Mouse (Mus musculus) forebrain, embryonic 11.5 days (tissue): ENCODE results near the gene Cmip. TPM values are rescaled to one million over a fixed set of nuclear protein-coding genes. Genes with fewer than 3 reads are reported as not detected.
"Not testable (repeated sequence)": the region's sequence is repeated elsewhere in the genome, so short reads cannot be mapped to it uniquely, and the experiment has no call there.

ENCODE experiments used
- ATAC-seq: fragments of 200-750 bp; cut with Nextera tagmentation; replicated peaks from 2 replicates; pipeline ENCODE4 v1.8.0; 2017; ENCODE audit warnings: moderate TSS enrichment; ENCODE audit not compliant: low FRiP score
- DNase-seq: peaks from one replicate; pipeline ENCODE4 v3.0.0-alpha.2; 2017; ENCODE audit warnings: low spot score
- H3K27ac ChIP-seq: fragments of 300-500 bp; sonication (generic); 2 replicates; pipeline ENCODE4 v1.5.1; 2014; ENCODE audit warnings: low read depth, low read length
- H3K27me3 ChIP-seq: fragments of 300-500 bp; sonication (generic); 2 replicates; pipeline ENCODE4 v1.6.1; 2014; ENCODE audit warnings: mild to moderate bottlenecking, low read length, mixed read lengths; ENCODE audit not compliant: control insufficient read depth, insufficient read depth
- H3K36me3 ChIP-seq: fragments of 300-500 bp; sonication (generic); 2 replicates; pipeline ENCODE4 v1.6.1; 2014; ENCODE audit warnings: mild to moderate bottlenecking, low read length, moderate library complexity, mixed read lengths; ENCODE audit not compliant: control insufficient read depth, insufficient read depth
- H3K4me1 ChIP-seq: fragments of 300-500 bp; sonication (generic); replicated peaks from 2 replicates; pipeline ENCODE4 v1.6.1; 2014; ENCODE audit warnings: low read length, mixed read lengths; ENCODE audit not compliant: control insufficient read depth, insufficient read depth
- H3K4me2 ChIP-seq: fragments of 300-500 bp; sonication (generic); 2 replicates; pipeline ENCODE4 v1.6.1; 2014; ENCODE audit warnings: low read depth, mild to moderate bottlenecking, low read length, moderate library complexity, mixed read lengths; ENCODE audit not compliant: severe bottlenecking
- H3K4me3 ChIP-seq: fragments of 300-500 bp; sonication (generic); 2 replicates; pipeline ENCODE4 v1.5.1; 2014; ENCODE audit warnings: low read depth, low read length
- H3K9ac ChIP-seq: fragments of 300-500 bp; sonication (generic); 2 replicates; pipeline ENCODE4 v1.6.1; 2014; ENCODE audit warnings: low read length
- H3K9me3 ChIP-seq: fragments of 300-500 bp; sonication (generic); 2 replicates; pipeline ENCODE4 v1.6.1; 2016; ENCODE audit warnings: low read length, mixed read lengths; ENCODE audit not compliant: control insufficient read depth
- WGBS: fragments of 180-500 bp; shearing (Covaris S2); extraction: QIAGEN DNeasy Blood & Tissue Kit; methylation state at CpG from one replicate; pipeline ENCODE4 v1.1.7; 2014; 5-methylcytosine and 5-hydroxymethylcytosine counted together
- polyA plus RNA-seq: library from polyadenylated mRNA; unstranded; fragments of >200 nt; fragmentation: Nextera tagmentation; extraction: Ambion mirVana; gene quantifications from 2 replicates; pipeline ENCODE4 v1.2.1, GENCODE M21; 2014

The Cmip gene
- polyA plus RNA-seq, 1 experiment from 2014 or later: 30.5 TPM

GRCm38 (mm10) chr8:117412232-117412631 lies 155.4 kb downstream of the Cmip start:
- H3K9me3 ChIP-seq: no peaks in the 10 kb centered on the region
- 90% methylated on average over 10 of the region's 10 CpGs for WGBS
- H3K4me3 ChIP-seq: no peak overlapping the region
- DNase-seq (no peak), ATAC-seq (no peak)
- H3K27ac ChIP-seq: no peak overlapping the region
- H3K4me1 ChIP-seq: no peaks in the 10 kb centered on the region
- H3K9ac ChIP-seq: no peak overlapping the region
- no peaks in the 10 kb centered on the region; the same call in 1 of the 2 replicates for H3K36me3 ChIP-seq
- H3K27me3 ChIP-seq: no peaks in the 10 kb centered on the region
- no peak overlapping the region for H3K4me2 ChIP-seq

- DNase-seq (no peak), ATAC-seq (no peak)
- no peaks in the 10 kb centered on the region for H3K27me3 ChIP-seq
- no peak overlapping the region for H3K4me3 ChIP-seq
- H3K4me2 ChIP-seq: no peak overlapping the region
- H3K36me3 ChIP-seq: no peaks in the 10 kb centered on the region; the same call in 1 of the 2 replicates
- H3K9ac ChIP-seq: no peak overlapping the region
- H3K4me1 ChIP-seq: no peaks in the 10 kb centered on the region
- WGBS: 93% methylated on average over 9 of the region's 9 CpGs
- H3K9me3 ChIP-seq: no peaks in the 10 kb centered on the region
- H3K27ac ChIP-seq: no peak overlapping the region
These were observed 161.0 kb downstream of the Cmip start for GRCm38 (mm10) chr8:117417830-117418229.

- WGBS: 79% methylated on average over 17 of the region's 17 CpGs
- no peak overlapping the region for H3K9ac ChIP-seq
- H3K9me3 ChIP-seq: no peaks in the 10 kb centered on the region
- no peaks in the 10 kb centered on the region; the same call in 1 of the 2 replicates for H3K36me3 ChIP-seq
- H3K4me3 ChIP-seq: no peak overlapping the region
- H3K27ac ChIP-seq: no peak overlapping the region
- no peak overlapping the region for H3K4me2 ChIP-seq
- H3K4me1 ChIP-seq: no peaks in the 10 kb centered on the region
- no peak for DNase-seq
- no peak for ATAC-seq
- H3K27me3 ChIP-seq: no peaks in the 10 kb centered on the region
These were observed 164.1 kb downstream of the Cmip start for GRCm38 (mm10) chr8:117420841-117421534.

GRCm38 (mm10) chr8:117421838-117422237 lies 165.0 kb downstream of the Cmip start:
- Histone ChIP-seq H3K27me3 (no peaks in the 10 kb centered on the region), H3K9ac (no peak overlapping the region), H3K4me1 (no peaks in the 10 kb centered on the region), H3K4me2 (no peak overlapping the region), H3K9me3 (no peaks in the 10 kb centered on the region), H3K4me3 (no peak overlapping the region), H3K27ac (no peak overlapping the region), H3K36me3 (no peaks in the 10 kb centered on the region; the same call in 1 of the 2 replicates)
- WGBS: 89% methylated on average over 5 of the region's 5 CpGs
- ATAC-seq: no peak
- no peak for DNase-seq

- WGBS: 87% methylated on average over 6 of the region's 6 CpGs
These were observed 165.5 kb downstream of the Cmip start for GRCm38 (mm10) chr8:117422343-117422742.

GRCm38 (mm10) chr8:117423029-117423428 lies 166.2 kb downstream of the Cmip start:
- H3K9me3 ChIP-seq: no peaks in the 10 kb centered on the region
- H3K4me2 ChIP-seq: no peak overlapping the region
- H3K4me1 ChIP-seq: no peaks in the 10 kb centered on the region
- DNase-seq: no peak
- H3K27ac ChIP-seq: no peak overlapping the region
- H3K9ac ChIP-seq: no peak overlapping the region
- no peaks in the 10 kb centered on the region for H3K27me3 ChIP-seq
- no peak for ATAC-seq
- 95% methylated on average over 4 of the region's 4 CpGs for WGBS
- no peak overlapping the region for H3K4me3 ChIP-seq
- H3K36me3 ChIP-seq: no peaks in the 10 kb centered on the region; the same call in 1 of the 2 replicates

More at GRCm38 (mm10) chr8:117422343-117422742, 165.5 kb downstream of the Cmip start:
- ATAC-seq: no peak
- no peak for DNase-seq
- no peaks in the 10 kb centered on the region; the same call in 1 of the 2 replicates for H3K36me3 ChIP-seq
- no peak overlapping the region for H3K9ac ChIP-seq
- H3K9me3 ChIP-seq: no peaks in the 10 kb centered on the region
- H3K27me3 ChIP-seq: no peaks in the 10 kb centered on the region
- no peak overlapping the region for H3K4me3 ChIP-seq
- H3K27ac ChIP-seq: no peak overlapping the region
- no peaks in the 10 kb centered on the region for H3K4me1 ChIP-seq
- no peak overlapping the region for H3K4me2 ChIP-seq

GRCm38 (mm10) chr8:117427816-117428215 lies 171.0 kb downstream of the Cmip start:
- ATAC-seq, H3K4me2 ChIP-seq, H3K4me3 ChIP-seq, H3K9me3 ChIP-seq, H3K4me1 ChIP-seq, DNase-seq, H3K9ac ChIP-seq, H3K36me3 ChIP-seq, H3K27ac ChIP-seq, H3K27me3 ChIP-seq: not testable (repeated sequence)
- 91% methylated on average over 8 of the region's 8 CpGs for WGBS

GRCm38 (mm10) chr8:117428524-117429162 lies 171.8 kb downstream of the Cmip start:
- DNase-seq (no peak), ATAC-seq (no peak)
- Histone ChIP-seq H3K27ac (no peak overlapping the region), H3K36me3 (no peaks in the 10 kb centered on the region), H3K4me1 (no peaks in the 10 kb centered on the region), H3K4me2 (no peak overlapping the region), H3K27me3 (no peaks in the 10 kb centered on the region), H3K9me3 (no peaks in the 10 kb centered on the region), H3K4me3 (no peak overlapping the region), H3K9ac (no peak overlapping the region)
- 75% methylated on average over 21 of the region's 21 CpGs for WGBS
